Mouse (Mus musculus): Measurements from ENCODE around the gene Ssr4.

GRCm38 (mm10) chrX:73758611-73759290 is 28.1 kb upstream of the Ssr4 start:
- TF ChIP-seq POLR2A (IDR thresholded peaks at IDR 0.05; ENCODE audit: low read depth, low read length) (no peak), EP300 (IDR thresholded peaks at IDR 0.05; ENCODE audit: low read length) (no peak), ZNF384 (IDR thresholded peaks at IDR 0.05; ENCODE audit: low read depth, low read length) (no peak), CTCF (conservative IDR thresholded peaks at IDR 0.05 in 1 of 2, IDR thresholded peaks at IDR 0.05 in 1 of 2; ENCODE audit: low read depth in 2 of 2, low read length in 2 of 2) (no peak), UBTF (IDR thresholded peaks at IDR 0.05; ENCODE audit: low read depth, low read length) (no peak), PAX5 (IDR thresholded peaks at IDR 0.05; ENCODE audit: low read length) (no peak), ZC3H11A (IDR thresholded peaks at IDR 0.05; ENCODE audit: low read depth, low read length) (no peak), POLR2AphosphoS2 (IDR thresholded peaks at IDR 0.05; ENCODE audit: low read depth, low read length) (no peak), MAZ (IDR thresholded peaks at IDR 0.05; ENCODE audit: low read depth, low read length) (no peak), RCOR1 (conservative IDR thresholded peaks at IDR 0.05; ENCODE audit: low read depth, low read length) (no peak), TBP (conservative IDR thresholded peaks at IDR 0.05; ENCODE audit: low read depth, low read length) (no peak), USF1 (IDR thresholded peaks at IDR 0.05; ENCODE audit: low read depth, low read length) (no peak), JUND (conservative IDR thresholded peaks at IDR 0.05; ENCODE audit: low read depth, low read length) (no peak), ZKSCAN1 (IDR thresholded peaks at IDR 0.05; ENCODE audit: borderline replicate concordance, low read depth, low read length) (no peak)

Data from CH12.LX (cell line).